Mouse (Mus musculus) layer of hippocampus, postnatal 14 days (tissue): ENCODE measurements around the gene 1700037H04Rik. TPM values are rescaled to one million over a fixed set of nuclear protein-coding genes. Genes with fewer than 3 reads are reported as not detected.
A peak's percentile ranks its signal among the peaks of the same experiment; 100 is the strongest.
"Not testable (repeated sequence)": the region's sequence is repeated elsewhere in the genome, so short reads cannot be mapped to it uniquely, and the experiment has no call there.

Experiments
- DNase-seq, 2 experiments: peaks; one replicate each; pipeline ENCODE4 v3.0.0; 2021 to 2022; ENCODE audit warnings: low spot score in 2 of 2, mixed read lengths in 1 of 2
- total RNA-seq, 2 experiments: library from RNA; stranded (reverse); gene quantifications; 2 replicates each; pipeline ENCODE4 v1.2.3; 2021

1700037H04Rik gene
- total RNA-seq, 2 experiments from 2014 or later: 64.5 to 64.6 TPM

DNA sequence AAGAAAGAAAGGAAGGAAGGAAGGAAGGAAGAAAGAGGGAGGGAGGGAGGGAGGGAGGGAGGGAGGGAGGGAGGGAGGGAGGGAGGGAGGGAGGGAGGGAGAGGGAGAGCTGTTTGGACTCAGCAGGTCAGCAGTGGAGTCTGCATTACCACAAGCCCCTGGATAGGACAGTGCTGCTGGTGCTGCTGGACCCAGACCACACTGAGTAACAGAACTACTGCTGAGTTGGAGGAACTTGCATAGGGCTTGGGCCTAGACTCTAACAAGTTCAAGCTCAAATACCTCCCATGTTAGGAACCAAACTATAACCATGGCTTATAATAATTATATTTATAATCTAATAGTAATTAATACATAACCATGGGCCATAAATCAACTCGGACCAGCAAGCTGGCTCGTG is 29.0 kb downstream of the 1700037H04Rik start:
- DNase-seq: no peak

DNA sequence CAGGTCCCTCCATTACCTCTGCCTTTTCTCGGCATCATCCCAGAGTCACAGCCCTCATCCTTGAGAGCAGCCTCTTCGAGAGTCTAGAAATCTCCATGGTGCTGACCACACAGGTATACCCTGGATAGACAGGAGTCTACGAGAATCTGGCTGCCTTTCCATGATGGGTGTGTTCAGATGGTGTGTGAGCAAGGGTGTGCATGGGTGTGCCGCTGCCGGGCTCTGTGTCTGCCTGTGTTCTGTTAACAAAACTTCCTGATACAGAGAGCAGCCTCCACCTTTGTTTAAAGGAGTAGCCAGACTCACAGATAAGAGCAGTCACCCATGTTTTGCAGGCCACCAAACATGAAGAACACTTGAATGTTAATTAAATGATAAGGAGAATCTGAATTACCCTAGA is 30.0 kb downstream of the 1700037H04Rik start:
- no peak for DNase-seq

DNA sequence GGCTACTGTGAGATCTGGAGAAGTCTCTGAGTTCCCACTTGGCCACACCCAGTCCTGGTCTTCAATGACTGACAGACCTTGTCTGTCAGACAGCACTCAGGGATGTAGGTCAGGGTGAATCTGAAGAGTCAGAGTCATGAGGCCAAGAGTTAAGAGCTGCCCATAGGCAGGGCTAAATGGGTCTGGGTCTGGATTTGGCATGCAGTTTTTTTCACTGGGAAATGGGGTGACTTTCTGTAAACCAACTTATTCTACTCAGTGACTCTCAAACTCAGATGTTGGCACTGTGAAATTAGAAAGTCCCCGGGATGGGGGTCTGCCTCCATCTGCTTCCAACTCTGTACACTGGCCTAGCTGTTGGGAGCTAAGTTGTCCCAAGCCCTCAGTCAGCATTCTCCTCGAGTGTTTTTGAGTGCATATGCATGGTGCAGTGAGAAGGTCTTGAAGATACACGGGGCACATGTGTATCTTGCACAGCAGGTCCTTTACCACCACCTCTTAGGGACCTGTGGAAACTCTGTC is 31.2 kb downstream of the 1700037H04Rik start:
- DNase-seq: no peak

DNA sequence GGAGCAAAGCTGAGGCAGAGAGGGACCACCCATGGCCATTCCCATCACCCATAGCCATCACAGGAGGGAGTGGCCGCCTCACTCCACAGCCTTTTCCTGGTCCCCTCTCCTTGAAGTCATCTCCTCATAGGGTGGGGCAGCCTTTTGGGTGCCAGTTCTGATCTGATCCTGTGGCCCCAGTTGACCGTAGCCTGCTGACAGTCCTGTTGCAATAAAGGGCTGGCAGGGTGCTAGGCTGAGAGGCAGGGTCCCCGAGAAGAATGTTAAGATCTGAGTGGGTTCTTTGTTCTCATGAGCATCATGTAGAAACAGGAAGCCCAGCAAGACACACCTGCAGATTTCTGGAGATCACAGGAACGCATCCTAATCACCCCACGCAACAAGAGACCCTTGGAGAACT is 31.7 kb downstream of the 1700037H04Rik start:
- no peak for DNase-seq

DNA sequence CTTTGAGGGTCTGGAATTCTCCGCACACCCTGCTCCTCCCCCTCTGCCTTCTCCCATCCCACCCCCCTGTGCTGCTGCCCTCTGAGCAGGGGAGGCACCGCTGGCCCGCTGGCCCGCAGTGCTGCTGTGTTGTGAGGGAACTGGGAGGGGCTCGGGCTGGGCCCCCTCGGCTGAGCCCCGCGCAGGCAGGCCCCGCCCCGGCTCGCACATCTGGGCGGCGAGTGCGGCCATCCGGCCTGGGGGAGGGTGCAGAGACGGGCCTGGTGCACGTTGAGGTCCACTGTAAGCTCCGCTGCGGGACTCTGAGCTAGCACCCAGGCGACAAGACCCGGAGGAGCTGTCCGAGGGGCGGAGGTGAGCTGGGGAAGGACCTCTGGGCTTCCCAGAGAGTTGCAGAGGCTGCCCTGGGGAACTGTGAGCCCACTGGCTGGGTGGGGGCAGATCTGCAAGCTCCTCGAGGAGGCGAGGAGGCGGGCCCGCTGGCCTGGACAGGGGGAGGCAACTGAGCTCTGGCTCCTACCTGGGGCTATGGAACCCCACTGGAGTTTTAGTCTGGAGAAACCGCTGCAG is 32.6 kb downstream of the 1700037H04Rik start, which contains the start of gene Hspa12b:
Gene Hspa12b, plus strand, starts transcription at position 120 of the 570 bp plus-strand sequence.
- no peak for DNase-seq

DNA sequence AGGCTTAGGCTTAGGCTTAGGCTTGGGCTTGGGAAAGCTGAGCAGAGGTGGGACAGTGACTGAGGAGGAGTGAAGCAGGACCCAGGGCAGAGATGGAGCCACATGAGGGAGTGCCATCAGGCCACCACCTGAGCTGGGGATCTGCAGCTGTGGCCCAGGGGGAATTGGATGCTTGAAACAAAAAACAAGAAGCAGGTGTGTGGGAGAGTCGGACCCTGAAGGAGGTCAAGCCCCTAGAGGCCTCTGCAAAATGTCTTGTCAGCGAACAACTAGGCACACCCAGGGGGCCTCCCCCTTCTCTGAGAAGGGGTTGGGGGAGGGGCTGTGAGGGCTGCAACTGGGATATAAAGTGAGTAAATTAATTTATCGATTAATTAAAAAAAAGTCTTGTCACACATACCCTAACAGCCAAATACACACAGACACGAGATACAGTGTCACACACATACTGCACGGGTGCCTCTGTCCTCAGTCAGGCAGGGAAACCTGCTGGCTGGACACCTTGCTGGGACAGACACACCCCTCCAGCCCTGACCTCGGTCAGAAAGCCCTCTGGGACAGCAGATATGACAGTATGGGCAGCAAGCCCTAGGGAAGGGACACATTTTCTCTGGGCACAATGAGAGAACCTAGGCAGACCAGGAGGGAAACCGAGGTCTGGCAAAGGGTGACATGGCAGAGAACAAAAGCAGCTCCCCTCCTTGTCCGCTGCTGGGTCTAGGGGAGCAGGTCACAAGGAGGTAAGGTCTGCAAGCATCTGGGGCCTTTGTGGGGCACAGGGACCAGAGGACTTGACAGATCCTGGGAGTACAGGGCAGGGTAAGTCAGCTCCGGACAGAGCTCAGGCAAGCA is 33.7 kb downstream of the 1700037H04Rik start:
- DNase-seq: no peak

DNA sequence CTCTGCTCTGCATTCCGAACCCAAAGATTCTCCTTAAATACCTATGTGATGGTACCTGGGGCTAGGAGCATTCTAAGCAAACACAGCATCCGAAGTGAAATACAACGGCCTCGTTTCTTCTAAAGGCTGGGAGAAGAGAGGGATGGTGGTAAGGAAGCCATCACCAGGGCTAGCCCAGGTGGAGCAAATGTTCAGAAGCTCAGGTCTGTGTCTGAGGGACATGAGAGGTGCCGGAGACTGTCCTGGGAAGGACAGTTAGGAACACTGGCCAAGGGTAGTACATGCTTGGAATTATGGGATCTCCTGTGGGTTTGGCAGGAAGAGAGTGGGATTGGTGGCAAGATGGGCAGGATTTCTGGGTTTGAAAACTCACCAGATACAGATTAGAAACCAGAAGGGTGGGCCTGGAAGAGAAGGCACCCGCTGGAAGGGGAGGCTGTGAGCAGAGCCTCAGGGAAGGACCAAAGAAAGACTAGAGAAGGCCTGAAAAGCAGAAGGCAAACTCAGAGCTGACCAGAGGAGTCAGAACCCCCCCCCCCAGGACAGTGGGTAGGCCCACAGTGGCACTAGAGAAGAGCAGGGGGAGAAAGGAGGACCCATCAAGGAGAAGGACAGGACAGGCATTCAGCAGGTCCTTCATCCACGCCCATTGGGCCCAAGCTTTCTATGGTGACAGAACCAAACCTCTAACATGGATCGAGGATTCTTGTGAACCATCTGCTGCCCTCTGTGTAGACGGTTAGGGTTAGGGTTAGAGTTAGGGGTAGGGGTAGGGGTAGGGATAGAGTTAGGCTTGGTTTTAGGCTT is 34.5 kb downstream of the 1700037H04Rik start:
- DNase-seq: no peak

DNA sequence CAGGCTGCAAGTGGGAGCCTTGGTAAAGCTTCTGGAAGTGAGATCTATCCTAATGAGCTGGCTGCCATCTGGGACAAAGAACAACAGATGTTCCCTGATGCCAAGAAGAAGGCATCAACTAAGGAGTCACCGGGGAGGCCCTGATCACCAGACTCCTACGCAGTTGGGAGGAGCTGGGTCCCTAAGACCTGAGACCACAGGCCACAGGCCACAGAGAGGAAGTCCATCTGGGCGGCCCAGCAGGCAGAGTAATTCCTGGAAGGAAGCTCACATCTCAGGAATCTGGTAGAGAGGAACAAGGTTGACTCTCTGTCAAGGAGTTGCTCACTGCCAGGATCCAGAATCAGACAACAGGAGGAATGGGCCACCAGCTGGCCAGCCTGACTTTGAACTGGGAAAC is 35.7 kb downstream of the 1700037H04Rik start:
- DNase-seq: peak in 1 of 2 experiments; percentile 23

DNA sequence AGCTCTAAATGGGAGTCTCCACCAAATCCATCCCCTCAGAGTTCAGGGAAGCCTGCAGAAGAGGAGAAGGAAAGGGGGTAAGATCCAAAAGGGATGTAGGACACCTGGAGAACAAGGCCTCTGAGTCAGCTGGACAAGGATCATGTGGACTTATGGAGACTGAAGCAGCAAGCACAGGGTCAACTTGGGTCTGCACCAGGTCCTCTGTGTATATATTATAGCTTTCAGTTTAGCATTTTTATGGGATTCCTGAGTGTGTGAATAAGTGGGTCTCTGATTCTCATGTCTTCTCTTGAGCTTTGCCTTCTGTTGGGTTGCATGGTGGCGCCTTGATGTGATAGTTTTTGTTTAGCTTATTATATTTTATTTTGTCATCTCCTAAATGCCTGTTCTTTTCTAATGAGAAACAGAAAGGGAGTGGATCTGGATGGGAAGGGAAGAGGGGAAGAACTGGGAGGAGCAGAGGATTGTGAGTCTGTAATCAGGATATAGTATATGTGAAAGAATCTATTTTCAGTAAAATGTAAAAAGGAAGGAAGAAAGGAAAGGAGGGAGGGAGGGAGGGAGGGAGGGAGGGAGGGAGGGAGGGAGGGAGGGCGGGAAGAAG is 40.8 kb downstream of the 1700037H04Rik start:
- no peak for DNase-seq

DNA sequence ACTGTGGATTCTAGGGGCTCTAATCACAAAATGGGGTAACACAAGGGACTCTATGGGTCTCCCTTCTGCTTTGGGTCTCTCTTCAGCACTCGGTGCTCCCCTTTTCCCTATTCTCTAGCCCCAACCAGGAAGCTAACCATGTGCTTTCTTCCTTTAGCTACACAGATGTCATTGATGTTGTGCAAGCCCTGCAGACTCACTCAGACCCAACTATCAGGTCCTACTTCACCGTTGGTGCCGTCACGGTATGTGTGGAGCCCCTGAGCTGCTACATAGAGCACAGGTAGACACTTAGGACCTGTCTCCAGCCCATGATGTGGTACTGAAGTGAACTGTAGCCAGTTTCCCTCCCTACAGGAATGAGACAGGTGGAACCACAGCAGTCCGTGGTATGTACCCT is 53.9 kb downstream of the 1700037H04Rik start:
- DNase-seq: no peak

DNA sequence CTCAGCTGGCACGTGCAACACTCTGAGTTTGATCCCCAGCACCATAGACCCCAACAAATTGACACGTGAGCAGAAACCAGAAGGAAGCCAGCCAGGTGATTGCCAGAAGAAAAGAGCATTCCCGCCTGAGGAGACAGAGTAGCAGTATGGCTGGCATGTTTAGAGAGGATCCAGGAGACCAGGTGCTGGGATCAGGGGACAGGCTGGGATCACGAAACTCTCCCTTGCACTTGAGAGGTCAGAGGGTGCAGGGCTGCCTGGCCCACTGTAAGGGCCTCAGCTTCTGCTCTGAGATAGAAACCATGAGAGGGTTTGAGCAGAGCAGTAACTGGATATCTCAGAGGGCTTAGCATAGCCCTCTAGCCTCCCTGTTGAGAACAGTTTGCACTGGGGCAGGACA is 54.8 kb downstream of the 1700037H04Rik start:
- DNase-seq: not testable (repeated sequence)

DNA sequence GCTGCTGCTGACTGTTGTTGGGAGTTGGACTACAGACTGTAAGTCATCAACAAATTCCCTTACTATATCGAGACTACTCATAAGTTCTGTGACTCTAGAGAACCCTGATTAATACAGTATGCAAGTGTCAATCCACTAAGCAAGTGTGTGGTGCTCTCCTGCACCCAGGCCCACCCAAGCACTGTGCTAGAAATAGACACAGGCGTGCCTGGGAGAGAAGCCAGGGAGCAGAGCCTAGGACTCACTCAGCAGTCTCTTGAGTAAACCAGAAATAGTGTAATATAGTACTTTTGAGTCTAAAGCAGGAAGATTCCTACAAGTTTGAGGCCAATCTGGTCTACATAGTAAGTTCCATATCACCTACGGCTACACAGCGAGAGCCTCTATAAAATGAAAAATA is 55.9 kb downstream of the 1700037H04Rik start:
- DNase-seq: no peak

DNA sequence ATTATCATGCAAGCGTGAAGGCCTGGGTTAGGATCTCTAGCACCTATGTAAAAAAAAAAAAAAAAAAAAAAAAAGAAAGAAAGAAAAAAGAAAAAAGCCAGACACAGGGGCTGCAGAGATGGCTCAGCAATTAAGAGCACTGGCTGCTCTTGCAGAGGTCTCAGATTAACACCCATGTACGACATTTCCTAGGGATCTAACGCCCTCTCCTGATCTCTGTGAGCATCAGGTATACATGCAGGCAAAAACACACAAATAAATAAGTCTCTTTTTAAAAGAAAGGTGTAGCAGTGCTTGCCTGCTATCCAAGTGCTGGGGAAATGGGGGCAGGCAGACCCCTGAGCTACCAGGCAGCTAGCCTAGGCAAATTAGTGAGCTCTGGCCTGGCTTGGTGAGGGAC is 58.4 kb downstream of the 1700037H04Rik start:
- no peak for DNase-seq

DNA sequence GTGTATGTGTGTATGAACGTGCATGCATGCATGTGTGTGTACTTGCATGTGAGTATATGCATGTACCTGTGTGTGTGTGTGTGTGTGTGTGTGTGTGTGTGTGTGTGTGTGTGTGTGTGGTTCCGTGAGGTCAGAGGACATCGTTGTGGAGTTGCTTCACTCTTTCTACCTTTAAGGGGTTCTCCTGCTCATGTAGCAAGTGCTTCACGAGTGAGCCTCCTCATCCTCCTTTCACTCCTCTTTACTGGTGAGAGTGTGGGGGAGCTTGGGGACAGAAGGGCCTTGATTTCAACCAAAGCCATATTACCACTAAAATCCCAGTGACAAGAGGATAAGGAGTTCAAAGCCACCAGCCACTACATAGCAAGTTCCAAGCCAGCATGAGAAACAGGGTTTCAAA is 62.8 kb downstream of the 1700037H04Rik start:
- DNase-seq: no peak

Other genes starting within 250 kb of the 1700037H04Rik start
- gene Gfra4, start 117.0 kb downstream of the 1700037H04Rik start, total RNA-seq: 10 to 100 TPM; 52.8 to 56.6 TPM
- gene Adam33, start 96.3 kb downstream of the 1700037H04Rik start, total RNA-seq: under 1 TPM; 0.50 to 0.67 TPM
- gene Siglec1, start 73.3 kb downstream of the 1700037H04Rik start, total RNA-seq: under 1 TPM; 0.55 to 0.57 TPM
- gene Hspa12b, start 32.8 kb downstream of the 1700037H04Rik start, total RNA-seq: 10 to 100 TPM in 1 of 2 experiments, 1 to 10 TPM in 1; 8.8 to 12.5 TPM
- not detected for gene Gm11037, start 26.6 kb downstream of the 1700037H04Rik start, total RNA-seq
- 100 to 1,000 TPM; 102 to 109 TPM for gene Cenpb, start 20.0 kb upstream of the 1700037H04Rik start, total RNA-seq
- gene Cdc25b, start 26.9 kb upstream of the 1700037H04Rik start, total RNA-seq: 10 to 100 TPM; 17.3 to 20.8 TPM
- 10 to 100 TPM; 16.2 to 18.0 TPM for gene Spef1, start 27.2 kb upstream of the 1700037H04Rik start, total RNA-seq
- 10 to 100 TPM; 25.4 to 26.2 TPM for gene Ap5s1, start 47.0 kb upstream of the 1700037H04Rik start, total RNA-seq
- gene Mavs, start 74.0 kb upstream of the 1700037H04Rik start, total RNA-seq: 1 to 10 TPM; 8.4 to 9.9 TPM
- gene Pank2, start 102.4 kb upstream of the 1700037H04Rik start, total RNA-seq: 10 to 100 TPM; 58.3 to 60.1 TPM
- 10 to 100 TPM; 25.5 to 29.1 TPM for gene Rnf24, start 192.8 kb upstream of the 1700037H04Rik start, total RNA-seq